In genomic region chr3:84814157-84814761, GRCm38 (mm10) we compare ENCODE assay signal across 8 mouse cellular contexts. TPM values are rescaled to one million over a fixed set of nuclear protein-coding genes. Genes with fewer than 3 reads are reported as not detected.
A peak's percentile ranks its signal among the peaks of the same experiment; 100 is the strongest.
DNase-seq lines count a peak whose midpoint lies in the region; ATAC-seq lines count a peak whose summit lies in the region.

No protein-coding gene starts in this region.

- peak overlapping the region; percentile 81 for H3K4me3 ChIP-seq in lung, embryonic 16.5 days (ENCODE audit: low read length)

- peaks cover 15% of the 10 kb centered on the region for H3K4me1 ChIP-seq in lung, embryonic 16.5 days (replicated peaks; ENCODE audit: control insufficient read depth, insufficient read depth, low read length)

- 0% methylated on average over 42 of the region's 60 CpGs for WGBS in lung, embryonic 16.5 days

- H3K27ac ChIP-seq in lung, embryonic 16.5 days (ENCODE audit: low read length), result peak overlapping the region; percentile 92

- H3K4me2 ChIP-seq in lung, embryonic 16.5 days (ENCODE audit: low read depth, low read length), result peak overlapping the region; percentile 99

- H3K36me3 ChIP-seq in lung, embryonic 16.5 days (ENCODE audit: control insufficient read depth, insufficient read depth, low read length), result no peaks in the 10 kb centered on the region; the same call in 1 of the 2 replicates

- H3K9ac ChIP-seq in lung, embryonic 16.5 days (ENCODE audit: low read length), result peak overlapping the region; percentile 90

- no peaks in the 10 kb centered on the region for H3K27me3 ChIP-seq in lung, embryonic 16.5 days (ENCODE audit: control insufficient read depth, insufficient read depth, low read depth, low read length)

- H3K9me3 ChIP-seq in lung, embryonic 16.5 days (ENCODE audit: control insufficient read depth, low read length), result no peaks in the 10 kb centered on the region

- peak; percentile 99 for DNase-seq in MEL-GATA-1-ER (ENCODE audit: extremely low read depth, low read depth)
- peak; percentile 100 for DNase-seq in cerebellum, adult 8-10 months
- DNase-seq in forelimb bud, embryonic 11.5 days (ENCODE audit: low read depth, low spot score), result peak; percentile 99
- DNase-seq in layer of hippocampus, adult 9-10 months (ENCODE audit: low spot score), result peak; percentile 95
- peak; percentile 99 for DNase-seq in ovary, postnatal 10 days (ENCODE audit: low spot score)
- peak; percentile 100 for DNase-seq in thymus, postnatal 10 days (ENCODE audit: low spot score in 2 of 2)

- ATAC-seq in hematopoietic stem cell, adult 5-6 weeks (replicated peaks in 1 of 2; ENCODE audit: insufficient read depth in 1 of 2, low FRiP score in 2 of 2, low TSS enrichment in 1 of 2, low read depth in 1 of 2, poor library complexity in 2 of 2, severe bottlenecking in 2 of 2), result peak; percentile 90 to 94
- peak; percentile 99 for ATAC-seq in lung, embryonic 16.5 days (ENCODE audit: low read depth)

RNA-seq across cellular contexts. Expression of gene Fbxw7, which starts 0.8 kb away (rescaled TPM):
- total RNA-seq in hematopoietic stem cell, adult 5-6 weeks (2017), result 22.4 and 24.4 TPM in 2 replicates
- 7.7 and 8.1 TPM in 2 replicates for polyA plus RNA-seq in lung, embryonic 16.5 days (2015; fragmentation: Nextera tagmentation; extraction: Ambion mirVana)

Comparison
In these comparisons a context has a peak if more than half of its experiments do, and no peak if none do; other contexts are left out.
1. Peak in every context shown above with its lines: DNase-seq, ATAC-seq, H3K4me3 ChIP-seq and H3K27ac ChIP-seq.